Mouse (Mus musculus): ENCODE measurements at regions not wholly inside any gene's neighbourhood (a gene's known extent, or its start where the extent isn't known, plus 50 kb on each side); places are given as distances from the start of the nearest gene placed in this dataset.
A peak's percentile ranks its signal among the peaks of the same experiment; 100 is the strongest.
"Not testable (repeated sequence)": the region's sequence is repeated elsewhere in the genome, so short reads cannot be mapped to it uniquely, and the experiment has no call there.

- no peak for DNase-seq
- WGBS: 64% methylated on average over 3 of the region's 3 CpGs
- TF ChIP-seq CTCF (IDR thresholded peaks at IDR 0.05; ENCODE audit: insufficient read depth, low read length) (no peak), POLR2A (IDR thresholded peaks at IDR 0.05; ENCODE audit: borderline replicate concordance, extremely low read depth, low read depth, low read length) (no peak)
- Histone ChIP-seq H3K4me1 (ENCODE audit: control insufficient read depth, insufficient read depth, low read length) (no peaks in the 10 kb centered on the region), H3K4me3 (replicated peaks; ENCODE audit: extremely low read depth, low read depth, low read length) (no peak overlapping the region)
These were observed 79.9 kb downstream of the Rps12 start for GRCm38 (mm10) chr10:23707141-23707540.

DNA sequence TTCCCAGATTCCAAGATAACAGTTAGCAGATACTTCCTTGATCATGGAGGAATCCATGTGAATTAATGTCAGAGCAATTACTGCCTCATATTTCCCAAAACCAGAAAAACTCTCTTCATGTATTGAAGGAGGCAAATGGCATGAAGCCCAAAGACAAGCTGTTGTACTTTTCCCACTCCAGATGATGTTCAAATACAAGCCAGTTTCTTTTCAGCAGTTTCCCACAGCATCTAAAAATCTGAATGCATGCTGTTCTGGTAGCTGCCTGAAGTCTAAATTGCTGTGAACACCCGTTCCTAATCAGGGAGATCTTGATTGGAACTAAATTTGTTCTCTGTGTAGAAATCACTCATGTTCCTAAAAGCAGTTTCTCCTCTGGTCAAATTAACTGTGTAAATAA lies 83.0 kb downstream of the Rps12 start:
- no peak for TF ChIP-seq POLR2A (IDR thresholded peaks at IDR 0.05; ENCODE audit: borderline replicate concordance, extremely low read depth, low read depth, low read length)
- no peak for TF ChIP-seq CTCF (IDR thresholded peaks at IDR 0.05; ENCODE audit: insufficient read depth, low read length)
- no peak for DNase-seq
- no peak overlapping the region for H3K4me3 ChIP-seq (replicated peaks; ENCODE audit: extremely low read depth, low read depth, low read length)
- WGBS: 60% methylated on average over 1 of the region's 1 CpGs
- H3K4me1 ChIP-seq (ENCODE audit: control insufficient read depth, insufficient read depth, low read length): no peaks in the 10 kb centered on the region

GRCm38 (mm10) chr10:23691291-23691690 lies 95.8 kb downstream of the Rps12 start:
- Histone ChIP-seq H3K4me1 (ENCODE audit: control insufficient read depth, insufficient read depth, low read length) (peaks cover 3% of the 10 kb centered on the region; the same call in 1 of the 2 replicates), H3K4me3 (replicated peaks; ENCODE audit: extremely low read depth, low read depth, low read length) (no peak overlapping the region)
- no peak for TF ChIP-seq POLR2A (IDR thresholded peaks at IDR 0.05; ENCODE audit: borderline replicate concordance, extremely low read depth, low read depth, low read length)
- TF ChIP-seq CTCF (IDR thresholded peaks at IDR 0.05; ENCODE audit: insufficient read depth, low read length): no peak
- DNase-seq: no peak
- WGBS: 53% methylated on average over 2 of the region's 2 CpGs

- DNase-seq: peak; percentile 5
- WGBS: 32% methylated on average over 10 of the region's 10 CpGs
- TF ChIP-seq CTCF (IDR thresholded peaks at IDR 0.05; ENCODE audit: insufficient read depth, low read length): no peak
- TF ChIP-seq POLR2A (IDR thresholded peaks at IDR 0.05; ENCODE audit: borderline replicate concordance, extremely low read depth, low read depth, low read length): no peak
- Histone ChIP-seq H3K4me1 (ENCODE audit: control insufficient read depth, insufficient read depth, low read length) (peaks cover 3% of the 10 kb centered on the region; the same call in 1 of the 2 replicates), H3K4me3 (replicated peaks; ENCODE audit: extremely low read depth, low read depth, low read length) (peak overlapping the region; percentile 16)
These were observed 100.1 kb downstream of the Rps12 start for GRCm38 (mm10) chr10:23686969-23687368.

DNA sequence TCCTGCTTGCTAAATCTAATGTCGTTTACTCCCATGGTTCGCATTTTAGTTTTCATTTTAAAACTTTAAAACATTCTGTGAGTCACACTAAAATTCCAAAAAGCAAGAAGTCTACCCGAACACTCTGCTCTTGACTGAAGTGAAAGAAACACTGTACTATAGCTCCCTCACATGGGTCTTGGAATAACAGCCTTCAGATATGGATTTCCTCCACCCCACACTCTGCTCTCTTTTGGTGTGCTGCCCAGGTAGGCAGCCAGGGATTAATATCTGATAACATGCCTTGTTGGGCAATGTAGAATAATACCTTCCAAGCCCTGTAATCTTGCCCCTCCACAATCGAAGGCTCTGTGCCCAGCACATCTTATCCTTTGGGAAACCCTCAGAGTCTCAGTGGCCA lies 104.0 kb downstream of the Rps12 start:
- no peak for TF ChIP-seq POLR2A (IDR thresholded peaks at IDR 0.05; ENCODE audit: borderline replicate concordance, extremely low read depth, low read depth, low read length)
- no peak for TF ChIP-seq CTCF (IDR thresholded peaks at IDR 0.05; ENCODE audit: insufficient read depth, low read length)
- DNase-seq: no peak
- H3K4me1 ChIP-seq (ENCODE audit: control insufficient read depth, insufficient read depth, low read length): peaks cover 3% of the 10 kb centered on the region; the same call in 1 of the 2 replicates
- no peak overlapping the region for H3K4me3 ChIP-seq (replicated peaks; ENCODE audit: extremely low read depth, low read depth, low read length)
- 63% methylated on average over 4 of the region's 4 CpGs for WGBS

- no peak for TF ChIP-seq POLR2A (IDR thresholded peaks at IDR 0.05; ENCODE audit: borderline replicate concordance, extremely low read depth, low read depth, low read length)
- no peak for TF ChIP-seq CTCF (IDR thresholded peaks at IDR 0.05; ENCODE audit: insufficient read depth, low read length)
- 69% methylated on average over 6 of the region's 6 CpGs for WGBS
- no peaks in the 10 kb centered on the region for H3K4me1 ChIP-seq (ENCODE audit: control insufficient read depth, insufficient read depth, low read length)
- no peak for DNase-seq
- H3K4me3 ChIP-seq (replicated peaks; ENCODE audit: extremely low read depth, low read depth, low read length): no peak overlapping the region
These were observed 111.2 kb downstream of the Rps12 start for GRCm38 (mm10) chr10:23675911-23676310.

DNA sequence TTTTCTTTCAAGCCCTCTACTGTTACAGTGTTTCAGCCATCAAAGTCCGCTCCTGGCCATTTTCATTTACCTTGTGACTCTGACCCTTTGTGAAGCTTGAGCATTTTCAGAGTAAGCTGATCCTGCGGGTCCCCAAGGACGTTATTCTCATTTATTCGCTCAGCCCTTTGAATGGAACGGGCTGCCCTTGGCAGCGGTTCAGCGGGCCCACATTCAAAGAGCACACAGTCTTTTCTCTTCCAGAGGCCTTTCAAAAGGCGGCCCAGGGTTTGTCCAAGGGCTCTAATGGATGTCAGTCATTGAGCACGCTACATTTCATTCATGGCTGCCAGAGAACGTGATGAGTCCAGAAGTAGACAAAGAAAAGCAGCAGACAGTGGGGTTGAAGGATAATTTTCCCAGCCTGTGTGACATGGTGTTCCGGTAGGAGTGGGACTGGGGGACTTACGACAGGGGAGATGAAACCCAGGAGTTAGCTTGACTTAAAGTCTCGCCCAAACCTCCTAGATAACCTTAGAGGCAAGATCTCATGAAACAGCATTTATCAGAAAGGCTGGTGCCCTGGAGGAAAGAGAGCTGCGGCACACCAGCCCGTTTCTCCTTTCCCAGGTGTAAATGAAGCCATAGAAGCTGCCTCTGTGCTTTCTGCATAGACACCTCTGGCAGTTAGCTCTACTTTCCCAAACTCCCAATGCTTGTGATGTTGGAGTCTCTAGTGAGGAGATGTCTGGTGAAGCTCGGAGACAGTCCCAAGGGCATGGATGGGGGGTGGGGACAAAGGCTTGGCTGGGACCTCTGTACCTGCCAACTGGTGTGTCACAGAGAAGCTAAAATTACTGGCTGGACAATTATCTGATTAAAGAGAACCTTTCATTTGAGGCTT lies 112.2 kb downstream of the Rps12 start:
- no peak overlapping the region for H3K4me3 ChIP-seq (replicated peaks; ENCODE audit: extremely low read depth, low read depth, low read length)
- no peak for DNase-seq
- 76% methylated on average over 16 of the region's 16 CpGs for WGBS
- no peak for TF ChIP-seq POLR2A (IDR thresholded peaks at IDR 0.05; ENCODE audit: borderline replicate concordance, extremely low read depth, low read depth, low read length)
- TF ChIP-seq CTCF (IDR thresholded peaks at IDR 0.05; ENCODE audit: insufficient read depth, low read length): no peak
- H3K4me1 ChIP-seq (ENCODE audit: control insufficient read depth, insufficient read depth, low read length): no peaks in the 10 kb centered on the region

- H3K4me1 ChIP-seq (ENCODE audit: control insufficient read depth, insufficient read depth, low read length): no peaks in the 10 kb centered on the region
- H3K4me3 ChIP-seq (replicated peaks; ENCODE audit: extremely low read depth, low read depth, low read length): no peak overlapping the region
- TF ChIP-seq CTCF (IDR thresholded peaks at IDR 0.05; ENCODE audit: insufficient read depth, low read length): no peak
- TF ChIP-seq POLR2A (IDR thresholded peaks at IDR 0.05; ENCODE audit: borderline replicate concordance, extremely low read depth, low read depth, low read length): no peak
- 88% methylated on average over 4 of the region's 4 CpGs for WGBS
- DNase-seq: no peak
These were observed 114.8 kb downstream of the Rps12 start for GRCm38 (mm10) chr10:23672296-23672695.

DNA sequence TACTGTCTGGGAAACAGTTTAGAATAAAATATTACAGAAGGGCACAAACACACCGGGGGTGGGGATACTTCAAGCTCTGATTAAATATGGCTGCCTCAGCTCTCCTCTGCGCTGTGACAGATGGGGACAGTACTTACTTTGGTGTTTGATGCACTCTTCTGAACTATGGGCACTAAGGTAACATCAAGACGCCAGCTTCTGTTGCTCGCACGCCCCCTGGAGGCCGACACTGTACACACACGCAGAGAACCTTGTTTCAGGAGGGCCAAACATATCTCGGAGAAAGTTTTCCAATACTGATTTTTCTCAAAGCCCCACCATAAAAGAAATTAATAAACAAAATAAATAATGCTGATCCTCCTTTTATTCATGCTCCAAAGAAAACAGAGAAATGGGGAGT lies 115.6 kb downstream of the Rps12 start:
- WGBS: 30% methylated on average over 8 of the region's 8 CpGs
- H3K4me1 ChIP-seq (ENCODE audit: control insufficient read depth, insufficient read depth, low read length): no peaks in the 10 kb centered on the region
- TF ChIP-seq POLR2A (IDR thresholded peaks at IDR 0.05; ENCODE audit: borderline replicate concordance, extremely low read depth, low read depth, low read length): no peak
- peak; percentile 50 for TF ChIP-seq CTCF (IDR thresholded peaks at IDR 0.05; ENCODE audit: insufficient read depth, low read length)
- H3K4me3 ChIP-seq (replicated peaks; ENCODE audit: extremely low read depth, low read depth, low read length): no peak overlapping the region
- DNase-seq: peak; percentile 6

DNA sequence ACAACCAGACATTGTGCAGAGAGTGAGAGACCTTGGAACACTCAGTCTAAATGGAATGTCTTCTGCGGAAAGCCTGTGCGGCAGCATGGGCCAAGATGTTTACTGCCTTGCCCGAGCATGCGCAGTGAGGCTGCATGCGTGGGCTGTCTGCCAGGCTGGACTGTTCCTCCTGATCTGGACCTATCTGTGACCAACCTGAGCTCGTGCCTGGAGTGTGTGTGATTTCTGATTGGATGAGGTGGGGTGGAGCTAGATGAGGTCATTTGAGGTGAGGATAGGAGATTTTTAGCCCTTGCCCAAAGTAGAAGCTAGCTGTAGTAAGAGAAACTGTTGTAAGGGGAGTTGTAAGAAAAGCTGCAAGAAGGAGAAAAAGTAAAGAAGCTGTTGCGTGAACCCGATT lies 121.2 kb downstream of the Rps12 start:
- DNase-seq: not testable (repeated sequence)
- 75% methylated on average over 8 of the region's 8 CpGs for WGBS

More for the DNA sequence above, 121.2 kb downstream of the Rps12 start:
- not testable (repeated sequence) for H3K4me1 ChIP-seq (ENCODE audit: control insufficient read depth, insufficient read depth, low read length); H3K4me3 ChIP-seq (replicated peaks; ENCODE audit: extremely low read depth, low read depth, low read length)
